Mouse (Mus musculus): ENCODE measurements around the gene Ap3s2.

The Ap3s2 gene

DNA sequence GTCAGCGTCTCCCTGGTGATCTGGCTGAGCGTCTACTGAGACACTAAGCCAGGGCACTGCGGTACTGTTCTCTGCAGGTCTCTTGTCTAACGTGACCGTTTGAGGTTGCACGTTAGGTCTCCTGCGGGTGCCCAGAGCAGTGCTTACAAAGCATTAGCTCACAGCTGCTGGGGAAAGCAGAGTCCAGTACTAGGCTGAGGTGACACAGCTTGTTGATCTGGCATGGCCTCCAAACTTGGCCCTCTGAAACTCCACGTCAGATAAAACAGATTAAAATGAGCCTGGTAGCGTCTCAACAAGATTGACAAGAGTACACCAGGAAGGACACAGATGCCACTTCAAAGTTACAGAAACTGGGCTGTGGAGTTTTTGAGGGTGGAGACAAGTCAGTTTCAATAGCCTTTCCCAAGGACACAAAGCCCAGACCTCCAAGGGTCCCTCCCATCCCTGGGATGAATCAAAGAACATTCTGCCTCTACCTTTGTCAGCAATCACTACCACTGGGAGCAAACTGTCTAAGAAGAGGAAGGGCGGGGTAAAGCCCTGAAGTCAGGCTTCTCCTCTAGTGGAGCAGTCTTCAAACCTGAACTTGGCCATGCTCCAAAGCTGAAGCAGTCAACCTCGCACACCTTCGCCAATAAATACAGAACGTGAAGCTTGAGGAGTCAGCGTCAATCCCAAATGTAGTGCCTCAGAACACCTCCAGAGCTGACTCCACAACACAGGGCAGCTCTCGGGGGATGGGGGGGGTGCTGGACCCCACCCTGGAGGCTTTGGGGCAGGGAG is 29.8 kb downstream of the Ap3s2 start:
- intact Hi-C loops (cut with DNase I): no loop called here

DNA sequence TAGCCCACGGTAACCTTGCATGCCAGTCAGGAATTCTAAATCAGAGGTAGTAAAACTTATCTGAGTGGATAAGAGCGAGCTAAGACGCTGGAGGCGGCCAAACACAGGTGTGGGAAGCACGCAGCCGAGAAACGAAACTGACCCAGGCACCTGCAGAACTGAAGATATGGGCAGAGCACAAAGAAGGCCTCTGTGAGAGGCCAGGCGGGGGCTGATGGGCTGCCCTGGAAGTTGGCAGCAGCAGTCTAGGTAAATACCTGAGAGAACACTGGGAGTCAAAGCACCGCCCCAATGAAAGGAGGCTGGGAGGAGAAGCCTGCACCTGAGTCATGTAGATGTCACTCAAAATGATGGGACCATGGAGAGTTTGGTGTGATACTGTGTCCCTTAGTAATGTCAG is 31.8 kb downstream of the Ap3s2 start:
- intact Hi-C loops (cut with DNase I): no loop called here

DNA sequence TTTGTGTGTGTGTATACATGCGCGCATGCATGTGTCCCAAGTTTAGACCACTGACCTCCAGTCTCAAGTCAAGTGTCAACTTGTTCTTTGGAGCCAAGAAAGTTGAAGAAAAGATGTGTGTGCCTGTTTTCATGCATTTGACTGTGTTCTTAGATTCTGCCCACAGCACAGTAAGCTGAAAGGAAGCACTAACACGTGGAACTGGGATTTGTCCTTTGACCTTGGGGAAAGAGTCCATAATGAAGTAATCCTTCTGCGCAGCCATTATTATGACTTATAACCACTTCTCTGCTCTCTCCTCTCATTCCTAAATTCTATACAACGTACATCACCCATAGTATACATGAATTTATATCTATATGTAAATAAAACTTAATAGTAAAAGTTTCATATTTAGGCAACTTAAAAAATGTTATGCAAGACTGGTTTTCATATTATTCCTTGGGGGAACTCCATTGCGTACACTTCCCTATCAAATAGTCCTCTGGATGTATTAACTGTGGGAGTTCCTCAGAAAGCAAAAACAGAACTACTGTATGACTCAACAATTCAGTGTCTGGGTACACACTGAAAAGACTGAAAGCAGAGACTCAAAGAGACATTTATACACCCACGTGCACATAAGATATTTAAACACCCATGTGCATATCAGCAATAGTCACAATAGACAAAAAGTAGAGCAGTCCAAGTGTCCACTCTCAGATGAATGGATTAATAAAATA is 36.7 kb downstream of the Ap3s2 start:
- intact Hi-C loops (cut with DNase I): no loop called here

DNA sequence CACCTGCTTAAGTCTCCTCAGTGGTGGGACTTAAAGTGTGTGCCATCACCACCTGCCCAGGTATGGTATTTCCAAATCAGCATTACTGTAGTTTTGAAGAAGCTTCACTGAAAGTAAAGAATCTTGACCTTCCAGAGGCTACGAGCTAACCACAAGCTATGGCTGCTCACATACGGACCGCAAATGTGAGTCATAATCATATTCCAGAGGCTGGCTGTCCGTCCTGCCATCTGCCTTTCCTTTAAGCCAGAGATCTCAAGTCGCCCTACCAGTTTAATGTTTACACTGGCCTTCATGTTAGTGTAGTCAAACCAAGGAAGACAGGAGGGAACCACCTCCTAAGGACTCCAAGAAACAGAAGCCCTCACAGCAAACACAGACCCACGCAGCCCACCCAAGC is 38.5 kb downstream of the Ap3s2 start:
- intact Hi-C loops (cut with DNase I): no loop called here

DNA sequence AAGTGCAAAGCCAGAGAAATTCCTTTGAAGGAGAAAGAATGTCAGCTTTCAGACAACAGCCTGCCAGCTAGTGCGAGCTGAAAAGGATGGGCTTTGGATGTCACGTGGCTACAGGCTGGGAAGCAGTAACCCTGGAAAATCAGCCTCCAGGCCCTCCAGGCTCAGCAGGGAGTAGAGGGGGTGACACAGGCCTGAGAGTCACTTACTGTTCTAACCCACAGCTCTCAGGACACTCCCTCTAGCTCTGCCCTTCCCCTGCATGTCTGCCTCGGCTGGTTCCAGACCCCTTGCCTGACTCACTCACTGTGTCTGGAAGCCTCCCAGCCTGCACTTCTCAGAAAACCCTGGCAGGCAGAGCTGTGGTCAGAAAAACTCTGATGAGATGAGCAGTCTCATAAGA is 39.5 kb downstream of the Ap3s2 start:
- intact Hi-C loops (cut with DNase I): no loop called here

DNA sequence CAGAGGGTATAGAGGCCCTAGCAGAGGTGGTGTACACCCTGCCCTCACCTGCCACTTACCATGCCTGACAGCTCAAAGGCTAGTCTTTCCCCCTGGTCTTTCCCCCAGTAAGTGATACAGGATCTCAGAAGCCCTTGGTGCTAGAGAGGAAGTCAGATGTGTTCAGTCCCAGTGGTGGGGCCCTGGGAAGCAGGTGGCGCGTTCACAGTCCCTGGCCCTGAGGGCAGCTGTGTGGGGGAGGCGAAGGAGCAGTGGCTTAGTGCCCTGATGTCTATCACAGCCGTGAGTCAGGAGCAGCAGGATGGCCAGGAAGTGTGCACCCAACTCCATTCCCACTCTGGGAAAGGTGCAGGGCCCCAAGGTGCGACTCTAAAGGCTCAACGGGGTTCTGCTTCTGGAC is 40.4 kb downstream of the Ap3s2 start:
- intact Hi-C loops (cut with DNase I): no loop called here

DNA sequence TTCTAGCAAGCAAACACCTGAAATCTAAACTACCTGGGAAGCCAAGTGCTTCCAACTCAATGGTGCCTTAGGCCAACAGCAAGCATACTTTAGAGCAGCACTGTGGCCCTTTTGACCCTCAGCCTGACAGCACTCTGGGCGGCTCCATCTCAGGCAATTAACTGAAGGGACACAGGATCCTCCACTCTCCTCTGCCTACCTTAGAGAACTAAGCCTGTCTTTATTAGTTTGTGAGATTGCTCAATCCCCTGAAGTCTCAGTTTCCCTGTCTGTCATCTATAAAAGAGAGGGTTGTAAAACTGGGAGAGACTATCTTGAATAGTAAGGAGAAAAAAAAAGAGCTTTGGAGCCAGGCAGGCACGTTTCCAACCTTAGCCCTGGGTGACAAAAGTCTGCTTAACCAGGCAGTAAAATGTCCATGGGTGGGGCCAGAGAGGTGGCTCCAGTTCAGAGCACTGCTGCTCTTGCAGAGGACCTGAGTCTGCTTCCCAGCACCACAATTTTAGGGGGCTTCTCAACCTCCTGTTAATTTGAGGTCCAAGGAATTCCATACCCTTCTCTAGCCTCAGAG is 41.9 kb downstream of the Ap3s2 start:
- intact Hi-C loops (cut with DNase I): no loop called here

DNA sequence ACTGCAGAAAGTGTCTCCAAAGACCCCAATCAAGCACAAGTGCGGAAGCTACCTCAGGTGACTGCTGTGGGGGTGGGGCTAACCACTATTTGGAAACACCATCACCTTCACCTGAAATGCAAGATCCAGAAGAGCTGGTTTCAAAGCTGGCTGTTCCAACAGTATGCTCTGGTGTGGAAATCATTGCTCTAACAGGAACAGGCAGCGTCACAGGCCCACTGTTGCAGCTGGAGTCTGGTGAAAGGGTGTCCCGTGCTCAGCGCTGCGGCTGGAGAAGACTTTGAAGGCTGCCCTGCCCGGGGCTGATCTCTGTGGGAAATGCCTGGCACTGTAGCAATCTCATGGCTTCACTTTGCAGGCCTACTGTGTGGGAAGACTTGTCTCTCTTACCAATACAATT is 47.0 kb downstream of the Ap3s2 start:
- intact Hi-C loops (cut with DNase I): no loop called here

DNA sequence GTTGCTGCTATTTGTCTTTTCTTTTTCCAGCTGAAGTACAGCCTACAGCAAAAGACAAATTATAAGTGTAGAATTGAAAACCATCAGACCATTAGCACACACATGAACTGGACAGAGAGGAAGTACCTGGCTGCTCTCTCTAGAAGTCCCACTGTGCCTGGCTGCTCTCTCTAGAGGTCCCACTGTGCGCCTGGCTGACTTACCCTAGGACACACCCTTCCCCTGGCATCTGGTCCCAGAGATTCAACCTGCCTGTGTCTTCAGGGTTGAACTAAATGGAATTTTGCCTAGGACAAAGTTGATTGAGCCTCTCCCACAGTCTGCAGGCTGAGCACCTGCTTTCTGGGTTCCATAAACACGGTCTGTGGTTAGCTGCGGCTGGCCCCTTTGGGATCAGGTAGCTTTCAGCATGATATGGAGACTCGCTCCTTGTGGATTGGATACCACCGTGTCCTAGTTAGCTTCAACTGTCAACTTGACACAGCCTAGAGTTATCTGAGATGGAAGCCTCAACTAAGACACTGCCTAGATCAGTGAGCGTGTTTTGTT is 48.6 kb downstream of the Ap3s2 start:
- intact Hi-C loops (cut with DNase I): no loop called here

DNA sequence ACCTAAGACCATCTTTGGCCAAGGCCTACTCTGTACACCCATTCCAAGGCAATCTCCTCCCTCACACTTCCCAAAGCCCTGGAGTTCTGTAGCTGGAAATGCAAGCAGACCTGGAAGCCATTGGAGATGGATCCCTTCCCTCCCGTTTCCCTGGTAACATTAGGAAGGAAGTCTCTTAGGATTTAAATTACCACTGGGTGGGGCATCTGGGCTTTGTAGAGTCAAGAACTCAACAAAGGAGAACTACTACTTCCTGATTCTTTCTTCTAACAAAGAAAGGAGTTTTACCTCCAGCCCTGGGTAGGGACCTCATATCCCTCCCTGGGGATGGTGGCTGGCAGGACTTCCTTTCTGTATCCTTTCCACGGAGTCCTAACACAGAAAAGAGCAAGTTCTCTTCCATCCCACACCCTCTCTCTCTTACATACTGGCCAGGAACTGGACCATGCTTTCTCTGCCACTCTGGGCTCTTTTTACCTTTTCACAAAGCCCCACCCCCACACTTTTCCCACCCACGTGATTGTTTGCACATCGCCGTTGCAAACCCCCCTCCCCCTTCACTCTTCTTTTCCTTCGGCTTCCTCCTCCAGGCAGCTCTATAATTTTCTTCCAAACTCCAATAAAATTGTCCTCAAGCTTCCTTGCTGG is 51.3 kb downstream of the Ap3s2 start:
- intact Hi-C loops (cut with DNase I): no loop called here

DNA sequence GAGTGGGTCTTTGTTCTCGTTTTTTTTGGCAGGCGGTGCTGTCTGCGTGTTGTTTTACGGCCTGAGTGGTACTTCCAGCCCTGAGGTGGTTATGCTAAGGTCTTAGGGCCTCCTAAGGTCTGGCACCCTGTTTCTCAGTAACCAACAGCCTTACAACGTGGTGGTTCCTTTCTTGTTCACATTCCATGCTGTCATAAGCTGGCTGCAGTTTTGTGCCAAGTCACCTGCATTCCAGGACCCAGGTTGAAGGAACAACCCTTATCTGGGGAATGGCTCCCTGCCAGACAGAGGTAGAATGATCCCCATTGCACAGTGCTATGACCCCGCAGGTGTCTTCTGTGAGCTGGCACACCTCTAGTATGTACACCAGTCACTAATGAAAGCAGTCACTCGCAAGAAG is 52.0 kb downstream of the Ap3s2 start:
- intact Hi-C loops (cut with DNase I): no loop called here

DNA sequence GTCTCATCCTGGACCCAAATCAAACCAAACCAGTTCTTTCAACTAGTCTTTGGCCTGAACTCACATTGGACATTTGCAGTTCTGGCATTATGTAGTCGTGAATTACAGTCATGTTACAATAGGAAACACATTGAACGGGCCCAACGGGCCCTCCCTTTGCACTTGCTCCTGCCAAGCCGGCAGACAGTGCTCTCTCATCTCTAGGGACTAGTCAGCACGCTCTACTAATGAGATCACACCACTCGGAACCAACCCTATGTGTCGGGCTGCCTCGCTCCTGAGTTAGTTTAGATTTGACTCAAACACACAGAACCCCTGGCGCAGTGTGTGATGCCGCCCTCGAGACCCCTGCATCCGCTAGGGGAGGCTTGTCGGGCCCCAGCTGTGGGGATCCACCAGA is 52.6 kb downstream of the Ap3s2 start:
- intact Hi-C loops (cut with DNase I): no loop called here

DNA sequence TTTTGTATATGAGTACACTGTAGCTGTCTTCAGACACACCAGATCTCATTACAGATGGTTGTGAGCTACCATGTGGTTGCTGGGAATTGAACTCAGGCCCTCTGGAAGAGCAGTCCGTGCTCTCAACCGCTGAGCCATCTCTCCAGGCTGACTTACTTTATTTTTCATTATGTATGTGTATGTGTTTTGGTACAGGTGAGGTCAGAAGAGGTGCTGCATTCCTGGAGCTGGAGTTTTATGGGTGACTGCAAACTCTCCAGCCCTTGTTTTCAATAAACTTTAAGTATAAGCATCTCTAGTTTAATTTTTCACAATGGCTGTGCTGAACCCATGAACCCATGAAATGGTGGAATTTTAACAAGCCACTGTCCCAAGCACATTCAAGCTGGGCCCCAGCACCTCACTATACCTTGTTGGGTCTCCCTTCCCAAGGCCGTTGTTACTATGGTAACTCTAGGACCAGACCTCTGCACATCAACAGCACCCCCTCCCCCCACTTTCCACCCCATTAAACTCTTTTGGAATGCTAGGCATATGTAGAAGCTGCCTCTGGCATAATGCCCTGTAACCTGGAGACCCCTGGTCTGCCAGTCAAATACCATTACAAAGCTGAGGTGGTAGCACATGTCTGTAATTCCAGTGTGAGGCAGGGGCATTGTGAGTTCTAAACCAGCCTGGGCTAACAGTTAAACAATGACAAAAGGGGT is 54.0 kb downstream of the Ap3s2 start:
- intact Hi-C loops (cut with DNase I): no loop called here

DNA sequence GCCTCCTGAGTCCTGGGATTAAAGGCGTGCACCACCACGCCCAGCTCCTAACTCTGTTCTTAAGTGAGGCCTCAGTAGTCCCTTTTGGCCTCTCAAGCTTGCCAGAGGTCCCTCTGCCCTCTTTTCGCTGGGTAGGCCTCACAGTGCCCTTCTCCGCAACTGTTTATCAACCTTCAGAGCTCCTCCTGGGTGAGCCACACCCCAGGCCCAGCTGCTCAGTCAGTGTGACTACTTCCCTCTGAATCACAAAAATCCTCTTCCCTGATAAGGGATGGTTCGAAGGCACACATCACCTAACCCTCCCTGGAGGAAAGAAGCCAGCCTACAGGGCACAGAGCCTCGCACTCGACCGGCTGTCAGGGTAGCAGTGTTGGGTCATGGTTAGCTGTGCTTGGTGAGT is 58.7 kb downstream of the Ap3s2 start:
- intact Hi-C loops (cut with DNase I): no loop called here

DNA sequence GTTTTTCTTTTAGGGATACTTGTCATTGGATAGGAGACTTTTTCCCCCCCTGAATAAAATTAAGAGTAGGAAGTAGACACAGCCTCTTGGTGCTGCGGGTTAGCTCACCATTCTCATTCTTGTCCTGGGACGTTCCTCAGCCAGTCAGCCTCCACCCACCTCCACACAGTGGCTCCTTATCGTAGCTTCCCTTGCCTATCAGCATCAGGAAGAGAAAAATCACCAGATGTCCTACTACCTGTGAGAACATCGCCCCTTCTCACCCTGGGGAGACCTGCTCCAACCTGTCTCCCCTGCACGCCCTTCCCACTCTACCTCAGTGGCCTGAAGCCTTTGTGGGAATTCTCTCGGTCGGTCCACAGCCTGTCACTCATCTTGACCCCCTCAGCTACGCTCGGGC is 59.6 kb downstream of the Ap3s2 start, which contains the start of gene Anpep:
TSS of gene Anpep (minus strand) at position 249 of the 400 bp plus-strand sequence.
- intact Hi-C loops (cut with DNase I): no loop called here

DNA sequence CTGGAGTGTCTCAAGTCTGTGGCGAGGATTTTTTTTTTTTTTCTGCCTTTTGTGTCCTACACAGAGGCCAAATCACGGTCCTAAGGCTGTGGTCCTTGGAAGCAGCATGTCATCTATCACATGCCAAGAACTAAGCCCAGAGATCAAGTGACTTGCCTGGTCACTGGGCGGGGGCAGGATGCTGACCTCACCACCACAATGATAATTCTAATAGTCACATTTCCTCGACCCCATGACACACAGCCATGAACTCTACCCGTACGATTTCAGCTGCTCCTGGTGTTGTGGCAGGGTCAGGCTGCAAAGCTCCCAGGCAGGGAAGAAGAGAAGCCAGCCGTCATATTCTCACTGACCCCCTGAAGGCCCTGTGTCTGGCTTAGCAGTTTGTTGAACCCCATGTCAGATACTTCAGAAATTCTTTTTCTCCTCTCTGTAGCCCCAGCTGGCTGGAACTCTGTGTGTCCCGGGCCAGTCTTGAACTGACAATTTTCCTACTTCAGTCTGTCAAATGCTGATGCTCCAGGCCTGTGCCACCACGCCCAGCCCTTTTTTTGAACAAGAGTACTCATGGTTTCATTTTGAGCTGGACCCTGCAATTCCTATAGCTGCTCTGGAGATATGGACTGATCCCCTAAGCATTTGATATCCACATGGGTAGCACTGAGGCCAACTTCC is 61.4 kb downstream of the Ap3s2 start:
- intact Hi-C loops (cut with DNase I): no loop called here

DNA sequence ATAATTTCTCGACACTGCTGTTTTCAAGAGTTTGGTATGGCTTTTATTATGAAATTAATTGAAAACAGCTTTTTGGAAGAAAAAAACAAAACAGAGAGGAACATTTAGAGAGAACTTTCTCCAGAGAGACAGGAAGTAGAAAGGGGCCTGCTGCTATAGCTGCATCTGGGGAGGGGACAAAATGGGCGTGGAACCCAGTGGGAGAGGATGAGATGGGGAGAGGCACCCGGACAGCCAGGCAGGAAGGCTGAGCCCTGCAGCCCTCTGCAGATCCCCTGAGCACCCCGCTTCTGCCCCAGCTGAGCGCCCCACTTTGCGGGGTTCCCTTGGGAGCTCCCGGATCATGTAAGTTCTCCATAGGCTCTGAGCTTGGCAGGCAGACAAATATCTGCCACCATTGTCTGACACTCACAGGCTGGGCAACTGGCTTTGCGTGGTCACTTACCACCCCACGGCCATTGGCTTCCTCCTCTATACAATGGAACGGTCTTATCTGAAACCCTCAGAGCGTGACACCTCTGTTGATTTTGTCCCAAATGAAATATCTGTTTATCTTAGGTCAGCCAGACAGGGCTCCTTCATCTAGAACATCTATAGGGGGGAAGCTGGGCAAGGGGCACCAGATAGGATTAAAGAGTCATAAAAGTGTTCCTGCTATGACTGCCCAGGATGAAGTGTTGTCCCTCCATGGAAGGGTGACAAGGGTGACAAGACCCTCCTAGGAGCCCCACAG is 62.1 kb downstream of the Ap3s2 start:
- intact Hi-C loops (cut with DNase I): no loop called here

DNA sequence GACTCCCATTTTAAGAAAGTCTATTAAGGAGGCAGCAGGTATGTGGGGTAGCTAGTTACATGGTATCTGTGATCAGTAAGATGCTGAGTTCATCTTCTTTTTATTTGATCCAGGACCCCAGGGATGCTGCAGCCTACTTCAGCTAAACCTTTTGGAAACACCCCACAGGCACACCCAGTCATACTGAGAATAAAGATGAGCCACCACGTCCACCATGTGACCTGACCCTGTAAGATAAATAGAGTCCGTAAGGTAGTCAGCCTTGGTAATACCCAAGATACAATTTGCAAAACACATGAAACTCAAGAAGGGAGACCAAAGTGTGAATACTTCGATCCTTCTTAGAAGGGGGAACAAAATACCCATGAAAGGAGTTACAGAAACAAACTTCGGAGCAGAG is 64.1 kb downstream of the Ap3s2 start:
- intact Hi-C loops (cut with DNase I): no loop called here

DNA sequence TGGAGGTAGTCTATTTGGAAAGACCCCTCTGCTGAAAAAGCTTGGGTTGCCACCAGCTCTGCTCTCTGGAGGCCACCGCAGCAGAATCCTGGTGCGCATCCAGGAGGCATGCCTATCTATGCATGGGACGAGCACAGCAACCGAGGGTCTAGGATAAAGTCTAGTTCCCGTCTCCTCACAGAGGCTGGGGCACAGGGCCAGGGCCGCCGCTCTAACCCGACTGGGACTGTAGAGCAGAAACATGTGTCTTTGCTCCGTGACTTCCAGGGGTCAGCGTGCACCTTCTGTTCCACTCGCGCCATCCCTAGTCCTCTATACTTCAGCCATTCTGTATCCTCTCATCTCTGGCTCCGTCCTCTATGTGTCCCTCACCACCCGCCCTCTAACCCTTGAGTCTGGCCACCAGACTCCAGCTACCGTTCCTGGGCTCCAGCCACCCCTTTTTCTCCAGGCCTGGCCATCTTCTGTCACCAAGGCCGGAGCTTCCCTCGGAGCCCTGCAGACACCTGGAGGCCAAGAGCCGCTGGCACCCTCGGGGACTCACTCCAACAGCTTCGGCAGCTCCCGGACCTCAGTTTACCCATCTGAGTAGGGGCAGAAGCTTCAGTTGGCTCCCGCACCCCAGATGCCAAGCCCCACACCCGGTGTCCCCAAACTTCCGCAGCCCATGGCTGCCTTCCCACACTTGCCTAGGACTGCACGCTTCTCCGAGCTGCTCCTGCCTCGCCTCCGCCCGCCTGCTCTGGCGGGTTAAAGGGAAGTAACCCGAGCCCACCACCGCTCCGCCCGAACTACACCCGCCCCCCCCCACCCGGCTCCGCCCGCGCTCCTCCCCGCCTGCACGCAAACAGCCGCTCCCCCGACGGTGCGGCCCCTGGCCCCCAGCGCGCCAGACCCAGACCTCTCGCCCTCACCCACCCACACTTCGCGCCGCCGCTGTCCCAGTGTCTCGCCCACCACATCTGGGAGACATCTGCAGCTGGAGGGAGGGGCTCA is 72.7 kb downstream of the Ap3s2 start:
- intact Hi-C loops (cut with DNase I): no loop called here
